Mouse (Mus musculus) frontal cortex, adult (tissue): ENCODE data around the gene Fbxw8.

Experiments
- ATAC-seq: cut with Nextera tagmentation; 2 replicates; pipeline ENCODE4 v1.9.2; 2017; ENCODE audit warnings: mild to moderate bottlenecking, moderate library complexity, mixed read lengths; ENCODE audit not compliant: low TSS enrichment

Fbxw8 gene

DNA sequence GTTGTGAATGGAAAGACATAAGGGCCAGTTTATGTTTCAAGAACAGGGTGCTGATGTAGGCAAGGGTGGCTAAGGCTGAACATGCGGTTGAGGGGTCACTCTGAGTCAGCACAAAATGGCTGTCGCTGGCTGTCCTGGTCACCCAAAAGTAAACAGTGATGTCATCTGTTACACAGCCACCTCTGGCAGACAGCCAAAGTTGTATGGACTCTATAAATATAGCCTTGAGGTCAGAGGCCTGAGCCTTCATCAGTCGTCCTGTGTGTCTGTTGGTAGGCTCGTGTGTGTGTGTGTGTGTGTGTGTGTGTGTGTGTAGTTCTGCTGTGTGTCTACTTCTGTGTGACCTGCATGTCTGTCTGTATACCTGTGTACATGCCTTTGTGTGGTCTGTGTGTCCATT, 1.7 kb upstream of the Fbxw8 start:
- no peak for ATAC-seq

- ATAC-seq, result no peak
These were observed 292 bp upstream of the Fbxw8 start for GRCm38 (mm10) chr5:118155565-118155947.

DNA sequence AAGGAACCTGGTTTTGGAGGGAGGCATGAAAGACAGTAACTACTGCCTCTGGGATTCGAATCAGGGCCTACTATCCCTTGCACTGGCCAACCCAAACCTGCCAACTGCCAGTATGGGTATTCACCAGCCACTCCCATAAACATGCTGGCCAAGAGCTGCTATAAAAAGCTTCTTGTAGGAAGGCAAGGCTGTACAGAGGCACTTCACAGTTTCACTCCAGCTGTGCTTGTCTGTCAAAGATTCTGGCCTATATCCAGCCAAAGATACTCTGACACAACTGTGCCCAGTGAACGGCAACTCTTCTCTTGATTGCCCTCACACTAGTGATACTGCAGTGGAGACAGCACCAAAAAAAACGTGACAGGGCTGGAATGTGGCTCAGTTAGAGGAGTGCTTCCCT, 5.6 kb downstream of the Fbxw8 start:
- no peak for ATAC-seq

- no peak for ATAC-seq
These were observed 8.0 kb downstream of the Fbxw8 start for GRCm38 (mm10) chr5:118147264-118147663.

DNA sequence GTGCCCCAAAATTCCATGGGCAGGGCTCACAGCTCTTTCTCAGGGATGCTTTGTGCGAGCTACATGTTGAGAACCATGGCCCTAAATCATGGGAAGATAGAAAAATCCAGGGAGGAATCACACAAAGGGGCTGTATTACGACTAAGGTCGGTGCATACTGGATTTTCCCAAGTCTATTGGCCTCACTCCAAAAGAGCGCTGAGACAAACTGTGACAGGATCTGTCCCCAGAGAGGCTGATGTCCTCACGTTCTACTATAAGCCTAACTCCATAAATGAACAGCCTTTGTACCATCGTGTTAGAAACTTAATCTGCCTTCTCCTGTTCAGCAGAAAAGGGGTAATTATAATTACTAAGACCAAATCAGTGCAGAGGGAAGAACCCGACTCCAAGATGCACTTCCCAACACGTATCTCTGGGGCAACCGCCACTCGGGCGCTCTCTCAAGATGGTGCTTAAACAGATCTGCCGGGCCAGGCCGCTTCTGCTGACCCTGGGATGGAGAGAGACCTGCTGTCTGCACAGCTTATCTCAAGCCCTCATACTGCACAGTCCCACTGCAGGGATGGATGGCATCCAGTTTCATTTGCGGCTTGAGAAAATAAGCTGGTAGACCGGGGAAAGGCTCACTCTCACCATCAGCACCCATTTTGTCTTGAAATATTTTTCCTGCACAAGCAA, 9.1 kb downstream of the Fbxw8 start:
- ATAC-seq, result no peak

- no peak for ATAC-seq
These were observed 9.8 kb downstream of the Fbxw8 start for GRCm38 (mm10) chr5:118145458-118145857.

GRCm38 (mm10) chr5:118144770-118145169, 10.5 kb downstream of the Fbxw8 start:
- no peak for ATAC-seq

GRCm38 (mm10) chr5:118144327-118144726, 10.9 kb downstream of the Fbxw8 start:
- no peak for ATAC-seq

GRCm38 (mm10) chr5:118143211-118144026, 11.8 kb downstream of the Fbxw8 start:
- ATAC-seq, result no peak

DNA sequence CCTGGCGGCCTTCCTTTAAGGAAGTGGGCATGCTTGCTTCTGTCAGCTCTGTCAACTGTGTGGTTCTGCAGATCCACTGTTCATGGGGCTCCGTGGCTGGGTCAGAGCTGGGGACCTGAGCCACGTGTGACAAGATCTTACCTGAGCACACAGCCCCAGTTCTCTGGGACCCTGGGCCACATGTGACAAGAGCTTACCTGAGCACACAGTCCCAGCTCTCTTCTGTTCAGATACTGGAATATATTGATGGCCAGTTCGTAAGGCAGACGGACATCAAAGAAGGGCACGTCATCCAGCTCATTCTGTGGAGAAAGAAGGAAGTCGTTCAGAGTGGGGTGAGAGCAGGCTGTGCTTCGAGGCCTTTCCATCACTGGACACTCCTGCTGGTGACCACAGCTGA, 12.8 kb downstream of the Fbxw8 start:
- ATAC-seq, result no peak

GRCm38 (mm10) chr5:118139630-118140029, 15.6 kb downstream of the Fbxw8 start:
- no peak for ATAC-seq

DNA sequence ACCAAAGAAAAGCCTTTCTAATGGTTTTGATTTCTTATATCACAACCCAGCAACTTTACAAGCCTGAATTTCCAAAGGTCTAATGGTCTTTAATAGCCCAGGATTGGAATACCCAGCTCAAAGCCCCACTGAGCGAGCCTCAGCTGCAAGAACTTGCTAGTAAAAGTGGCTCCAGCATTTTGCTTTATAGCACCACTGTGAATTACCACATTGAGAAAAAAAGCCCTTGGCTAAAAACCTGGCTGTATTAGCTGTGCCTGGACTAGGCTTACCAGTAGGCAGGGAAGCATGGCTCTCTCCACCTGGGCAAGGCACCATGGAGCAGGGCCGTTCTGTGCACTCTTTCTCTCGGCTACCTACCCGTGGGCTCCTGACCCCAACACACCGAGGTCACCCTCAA, 18.9 kb downstream of the Fbxw8 start:
- ATAC-seq, result no peak

DNA sequence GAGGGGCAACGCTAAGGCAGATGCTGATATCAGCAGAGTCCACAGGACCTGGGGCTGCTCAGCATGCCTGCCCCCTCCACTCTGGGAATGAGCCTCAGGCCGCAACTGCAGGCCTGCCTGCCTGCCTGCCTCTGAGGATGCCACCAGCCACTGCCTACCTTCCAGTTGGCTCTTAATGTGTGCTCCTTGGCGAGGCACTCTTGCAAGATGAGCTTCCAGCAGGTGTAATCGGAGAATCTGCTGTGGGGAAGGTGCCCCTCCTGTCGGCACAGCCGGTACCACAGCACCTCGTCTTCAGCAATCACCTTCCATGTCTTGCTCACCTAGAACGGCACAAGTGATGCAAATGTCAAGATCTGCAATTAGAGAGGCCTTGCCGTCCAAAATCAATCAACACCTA, 26.6 kb downstream of the Fbxw8 start:
- ATAC-seq, result no peak

DNA sequence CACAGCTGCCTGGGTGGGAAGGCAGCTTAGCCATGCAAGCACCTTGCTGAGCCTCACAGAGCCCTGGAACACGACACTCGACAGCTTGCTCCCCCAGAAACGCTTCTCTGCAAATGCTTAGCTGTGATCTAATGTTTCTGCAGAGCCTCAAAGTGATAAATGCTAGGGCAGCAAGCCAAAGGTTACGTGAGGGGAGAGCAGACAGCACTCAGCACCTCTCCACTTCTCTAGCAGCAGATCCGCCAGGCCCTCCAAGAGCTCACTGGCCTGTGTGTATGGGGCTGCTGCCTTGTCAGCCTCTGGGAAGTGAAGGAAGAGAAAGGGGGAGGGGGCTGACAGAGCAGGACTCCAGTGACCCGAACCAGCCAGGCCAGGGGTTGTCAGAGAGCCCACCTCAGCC, 27.1 kb downstream of the Fbxw8 start:
- ATAC-seq, result 0 out of 2 replicates have a peak, but pooled peaks have one; percentile 35

- ATAC-seq, result no peak
These were observed 28.6 kb downstream of the Fbxw8 start for GRCm38 (mm10) chr5:118126671-118127070.

GRCm38 (mm10) chr5:118123096-118123495, 32.2 kb downstream of the Fbxw8 start:
- ATAC-seq, result peak; percentile 65

DNA sequence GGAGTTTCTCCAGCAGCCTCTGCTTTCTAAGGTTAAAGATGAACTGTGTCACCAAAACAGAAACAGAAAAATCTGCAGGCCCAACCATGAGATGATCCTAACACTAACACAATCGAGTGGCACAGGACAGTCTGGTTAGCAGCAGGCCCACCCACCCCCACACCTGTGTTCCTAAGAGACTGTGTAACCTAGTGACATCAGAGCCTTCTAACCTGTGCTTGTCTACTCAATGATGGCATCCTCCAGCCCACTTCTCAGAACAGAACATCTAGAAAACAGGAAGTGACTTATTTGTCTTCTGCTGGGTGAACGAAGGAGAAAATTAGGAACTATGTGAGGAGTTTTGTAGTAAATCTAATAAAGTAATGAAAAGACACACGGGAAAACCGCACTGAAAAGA, 33.3 kb downstream of the Fbxw8 start:
- ATAC-seq, result no peak

GRCm38 (mm10) chr5:118120670-118121069, 34.6 kb downstream of the Fbxw8 start:
- ATAC-seq, result no peak

GRCm38 (mm10) chr5:118118922-118119321, 36.3 kb downstream of the Fbxw8 start:
- no peak for ATAC-seq

DNA sequence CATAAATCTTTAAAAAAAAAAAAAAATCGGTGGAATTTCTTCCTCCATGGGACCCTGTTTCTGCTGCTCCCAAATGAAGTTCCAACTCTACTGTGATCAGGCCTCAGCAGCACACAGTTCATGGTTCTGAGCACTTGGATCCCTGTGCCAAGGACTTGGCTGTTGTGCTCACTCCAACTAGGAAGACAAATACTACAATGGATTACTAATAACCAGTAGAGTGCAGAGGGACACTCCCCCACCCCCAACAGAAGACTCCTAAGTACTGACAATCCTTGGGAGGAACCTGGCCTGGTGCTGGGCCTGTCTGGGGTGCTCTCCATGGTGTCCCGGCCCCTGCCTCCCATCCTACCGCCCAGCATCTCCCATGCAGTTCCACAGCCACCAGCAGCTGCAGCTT, 36.9 kb downstream of the Fbxw8 start:
- ATAC-seq, result no peak

DNA sequence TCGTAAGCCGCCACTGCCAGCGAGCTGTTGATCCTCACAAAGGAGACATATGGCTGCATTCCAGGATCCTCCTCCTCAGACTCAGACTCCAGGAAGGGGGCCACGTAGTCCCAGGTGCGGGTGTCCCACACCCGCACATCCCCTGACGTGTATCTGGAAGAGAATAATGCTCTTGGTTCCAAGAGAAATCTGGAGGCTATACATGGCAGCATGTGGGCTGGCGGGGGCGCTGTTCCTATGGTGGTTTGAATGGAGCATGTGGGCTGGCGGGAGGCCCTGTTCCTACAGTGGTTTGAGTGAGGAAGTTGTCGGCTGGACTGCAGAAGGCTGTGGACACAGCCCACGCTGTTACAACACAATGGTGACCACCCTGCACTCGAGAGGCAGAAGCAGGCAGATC, 41.6 kb downstream of the Fbxw8 start:
- peak; percentile 72 for ATAC-seq

GRCm38 (mm10) chr5:118113043-118113442, 42.2 kb downstream of the Fbxw8 start:
- ATAC-seq, result peak; percentile 24; the same call in 1 of the 2 replicates

GRCm38 (mm10) chr5:118108794-118109440, 46.3 kb downstream of the Fbxw8 start:
- no peak for ATAC-seq
